Mouse (Mus musculus) C2C12 (cell line): ENCODE measurements around the gene Mgat2.

Experiments used
- CEBPB ChIP-seq: IDR thresholded peaks from one replicate; pipeline ENCODE4 v1.6.1; 2011; ENCODE audit warnings: low read depth, mild to moderate bottlenecking, control low read depth, moderate library complexity
- CTCF ChIP-seq: IDR thresholded peaks from one replicate; pipeline ENCODE4 v1.5.1; 2011; ENCODE audit not compliant: control insufficient read depth, insufficient read depth, insufficient read length
- FOSL1 ChIP-seq: IDR thresholded peaks from one replicate; pipeline ENCODE4 v1.8.0; 2011; ENCODE audit warnings: mild to moderate bottlenecking, low read length; ENCODE audit not compliant: poor library complexity, insufficient read depth, severe bottlenecking
- MAX ChIP-seq: IDR thresholded peaks from one replicate; pipeline ENCODE4 v1.6.1; 2011; ENCODE audit warnings: mild to moderate bottlenecking, control low read depth
- MYOD1 ChIP-seq: IDR thresholded peaks from one replicate; pipeline ENCODE4 v1.6.1; 2011; ENCODE audit warnings: low read depth; ENCODE audit not compliant: control insufficient read depth, insufficient read length
- MYOG ChIP-seq: IDR thresholded peaks from one replicate; pipeline ENCODE4 v1.6.1; 2011; ENCODE audit not compliant: control insufficient read depth, insufficient read length; ENCODE audit errors: extremely low read depth
- USF1 ChIP-seq: IDR thresholded peaks from one replicate; pipeline ENCODE4 v1.6.1; 2011; ENCODE audit warnings: low read depth, mild to moderate bottlenecking, control low read depth, moderate library complexity

DNA sequence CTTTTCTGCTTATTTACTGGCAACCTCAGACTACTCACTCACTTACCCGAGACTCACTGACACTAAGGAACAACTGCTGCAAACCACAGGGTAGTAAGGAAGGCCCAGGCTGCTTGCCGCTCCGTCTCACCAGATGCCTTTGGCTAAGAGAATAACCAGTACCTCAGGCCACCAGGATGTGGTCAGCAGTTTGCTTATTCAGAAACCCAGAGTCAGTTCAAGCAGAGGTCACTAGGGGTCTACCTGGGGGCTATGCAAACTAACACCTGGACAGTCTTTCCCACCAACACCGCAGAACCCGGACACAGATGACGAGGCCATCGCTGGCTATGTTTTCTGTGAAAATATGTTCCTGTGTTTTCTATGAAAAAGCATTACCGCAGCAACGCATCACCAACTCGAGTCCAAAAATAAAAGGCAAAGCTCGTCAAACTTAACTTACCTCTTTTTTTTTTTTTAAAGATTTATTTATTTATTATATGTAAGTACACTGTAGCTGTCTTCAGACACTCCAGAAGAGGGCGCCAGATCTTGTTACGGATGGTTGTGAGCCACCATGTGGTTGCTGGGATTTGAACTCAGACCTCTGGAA, 29.3 kb downstream of the Mgat2 start:
- TF ChIP-seq CTCF = no peak
- no peak for TF ChIP-seq MYOD1
- TF ChIP-seq MAX = no peak
- no peak for TF ChIP-seq USF1
- no peak for TF ChIP-seq MYOG
- no peak for TF ChIP-seq CEBPB
- no peak for TF ChIP-seq FOSL1
